Mouse (Mus musculus) adrenal gland, adult 8-10 months (tissue): ENCODE measurements at regions not wholly inside any gene's neighbourhood (a gene's known extent, or its start where the extent isn't known, plus 50 kb on each side); places are given as distances from the start of the nearest gene placed in this dataset.

Experiments
- DNase-seq: peaks from one replicate; pipeline ENCODE4 v3.0.0; 2022

DNA sequence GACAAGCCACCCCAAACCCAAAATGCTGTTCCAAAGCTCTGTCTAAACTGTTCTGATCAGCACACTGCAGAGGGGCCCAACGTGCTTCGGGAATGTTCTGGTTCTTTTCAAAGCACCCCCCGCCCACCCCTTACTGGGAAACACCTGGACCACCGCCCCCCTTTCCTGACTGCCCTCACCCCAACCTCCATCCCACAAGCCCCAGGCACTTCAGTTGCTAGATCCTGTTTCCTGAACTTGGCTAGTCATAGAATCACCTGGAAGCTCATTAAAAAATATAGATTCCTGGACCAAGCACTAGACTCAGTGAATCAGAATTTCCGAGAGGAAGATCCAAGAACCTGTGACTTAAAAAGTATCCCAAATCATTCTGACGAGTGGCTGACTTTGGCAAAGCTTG lies 80.9 kb upstream of the Rgma start:
- DNase-seq = no peak

DNA sequence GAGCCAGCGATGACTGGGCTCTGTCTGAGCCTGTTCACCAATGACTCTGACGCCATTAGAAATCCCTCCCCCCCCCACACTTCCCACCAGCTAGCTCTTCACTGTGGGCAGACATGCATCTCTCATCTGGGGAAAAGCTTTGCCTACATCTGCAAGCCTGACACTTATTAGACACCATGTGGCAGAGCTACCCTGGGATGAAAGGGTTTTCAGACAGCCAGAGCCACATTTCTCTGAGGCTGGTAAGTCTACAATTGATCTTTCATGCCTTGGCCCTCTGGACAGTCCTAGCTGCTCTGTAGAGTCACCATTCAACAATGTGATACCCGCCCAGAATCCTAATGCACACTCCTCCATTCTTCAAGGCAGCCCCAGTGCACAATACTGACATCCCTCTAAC lies 72.8 kb upstream of the Rgma start:
- no peak for DNase-seq

- DNase-seq = no peak
Observed at GRCm38 (mm10) chr7:73303818-73304217, 71.5 kb upstream of the Rgma start.

DNA sequence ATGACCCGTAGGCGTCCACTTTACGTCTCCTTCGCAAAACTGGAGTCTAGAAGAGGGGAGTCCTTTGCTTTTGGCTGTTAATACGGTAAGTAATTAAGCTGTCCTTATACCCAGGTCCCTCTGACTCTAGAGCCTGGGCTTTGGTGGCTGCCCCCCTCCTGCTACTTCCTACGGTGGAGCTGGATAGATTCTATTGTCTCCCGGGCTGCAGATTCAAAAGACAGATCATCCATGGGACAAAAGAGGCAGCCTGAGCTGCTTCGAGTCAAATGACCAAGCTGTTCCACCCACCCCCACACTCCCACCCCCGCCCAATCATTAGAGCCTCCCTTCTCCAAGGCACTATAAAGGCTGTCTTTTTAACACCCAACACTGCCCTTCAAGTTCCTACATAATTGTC lies 70.5 kb upstream of the Rgma start:
- no peak for DNase-seq

GRCm38 (mm10) chr7:73305286-73305975 lies 69.9 kb upstream of the Rgma start:
- no peak for DNase-seq

DNA sequence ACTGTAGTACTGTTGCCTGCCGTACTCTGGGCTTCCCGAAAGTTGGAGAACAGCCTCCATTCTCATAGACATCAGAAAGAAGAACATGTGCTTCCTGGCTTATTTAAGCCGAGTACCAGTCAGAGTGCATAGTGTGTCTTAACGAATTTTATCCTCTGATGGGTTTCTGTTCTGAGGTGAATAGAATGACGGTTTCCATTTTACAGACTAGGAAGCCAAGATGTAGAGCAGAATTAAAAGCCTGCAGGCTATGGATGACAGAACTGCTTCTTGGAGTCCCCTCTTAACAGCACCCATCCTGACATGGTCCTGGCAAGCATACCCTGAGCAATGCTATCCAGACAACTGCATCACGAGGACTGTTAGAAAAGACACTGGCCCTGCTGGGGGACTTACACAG lies 69.0 kb upstream of the Rgma start:
- DNase-seq = no peak

GRCm38 (mm10) chr7:73306728-73307127 lies 68.6 kb upstream of the Rgma start:
- DNase-seq = no peak

DNA sequence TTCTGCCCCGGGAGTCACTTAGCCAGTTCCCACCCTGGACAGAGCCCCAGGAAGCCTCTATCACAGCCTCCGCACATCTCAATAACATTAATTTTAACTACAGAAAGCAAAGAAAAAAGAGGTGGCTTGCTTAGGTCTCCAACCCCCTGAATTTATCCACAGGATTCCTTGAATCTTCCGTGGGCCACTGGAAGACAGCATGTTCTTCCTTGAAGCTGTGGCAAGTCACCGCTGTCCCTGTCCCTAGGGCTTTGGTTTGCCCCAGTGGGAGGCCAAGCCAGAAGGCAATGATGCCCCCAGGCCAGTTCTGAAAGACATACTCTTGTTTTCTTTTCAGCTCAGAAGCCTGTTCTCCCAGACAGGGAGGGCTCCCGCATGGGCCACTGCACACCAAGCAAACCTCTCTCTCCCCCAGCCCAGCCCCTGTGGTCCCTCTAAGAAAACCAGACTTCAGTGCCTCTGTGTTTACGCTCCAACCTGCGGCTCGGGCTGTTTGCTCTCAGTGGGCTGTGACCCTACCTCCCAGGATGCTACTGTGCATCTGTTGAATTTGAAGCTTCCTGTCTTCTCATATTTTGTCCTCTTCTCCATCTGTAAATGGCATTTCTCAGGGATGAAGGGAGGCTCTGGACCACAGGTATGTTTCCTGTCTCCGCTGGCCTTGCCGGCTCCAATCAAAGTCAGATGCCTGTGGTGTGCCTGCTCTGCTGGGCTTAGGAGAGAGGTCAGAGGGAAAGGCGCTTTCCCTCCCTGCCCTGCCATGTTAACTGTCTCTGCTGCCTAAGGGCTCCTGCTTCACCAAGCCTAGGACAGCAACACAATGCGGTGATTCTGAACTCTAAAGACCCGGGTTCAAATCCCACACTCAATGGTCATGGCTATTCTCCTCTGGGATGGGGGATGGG lies 67.5 kb upstream of the Rgma start:
- no peak for DNase-seq

GRCm38 (mm10) chr7:73308981-73309380 lies 66.3 kb upstream of the Rgma start:
- DNase-seq = no peak

- DNase-seq = no peak
Observed at GRCm38 (mm10) chr7:73310056-73310455, 65.3 kb upstream of the Rgma start.

DNA sequence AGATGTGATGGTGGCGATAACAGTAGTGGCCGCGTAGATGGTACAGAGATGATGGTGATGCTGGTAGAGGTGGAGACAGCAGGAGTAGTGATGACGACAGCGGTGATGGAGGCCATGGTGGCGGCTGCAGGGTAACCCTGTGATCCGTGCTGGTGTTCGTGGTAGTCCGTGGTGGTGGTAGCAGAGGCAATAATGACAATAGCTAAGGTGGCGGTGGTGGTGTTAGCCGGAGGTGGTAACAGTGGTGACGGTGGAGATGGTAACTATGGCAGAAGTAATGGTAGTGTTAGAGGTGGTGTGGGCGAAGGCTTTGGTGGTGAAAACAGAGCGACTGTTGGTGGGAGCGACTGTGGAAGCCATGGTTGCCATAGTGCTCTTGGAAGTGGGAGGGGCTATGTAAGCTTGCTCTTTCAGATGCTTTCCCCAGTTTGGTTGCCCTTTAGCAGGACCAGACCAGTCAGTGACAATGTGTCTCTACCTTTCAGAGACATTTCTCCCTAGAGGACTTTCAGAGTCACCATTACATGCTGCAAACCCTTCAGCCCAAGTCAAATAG lies 64.7 kb upstream of the Rgma start:
- no peak for DNase-seq

GRCm38 (mm10) chr7:73315555-73315954 lies 59.8 kb upstream of the Rgma start:
- DNase-seq = no peak

DNA sequence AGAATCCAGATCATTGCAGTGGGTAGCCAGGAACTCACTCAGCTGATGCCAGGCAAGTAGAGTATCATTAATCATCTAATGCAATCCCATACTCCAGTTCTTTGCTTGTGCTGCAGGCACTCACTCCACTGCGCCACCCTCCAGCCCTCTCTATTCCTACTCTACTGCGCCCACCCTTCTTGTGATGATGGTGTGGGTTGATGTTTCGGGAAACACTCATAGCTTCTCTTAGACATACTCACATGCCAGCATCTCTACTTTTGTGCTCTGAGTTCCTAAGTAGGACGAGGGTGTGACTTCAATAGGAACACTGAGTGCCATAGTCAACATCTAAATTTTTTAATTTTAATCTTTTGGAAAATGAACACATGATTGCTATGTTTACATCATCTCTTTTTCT lies 57.7 kb upstream of the Rgma start:
- DNase-seq = no peak

- DNase-seq = no peak
Observed at GRCm38 (mm10) chr7:73319004-73319403, 56.3 kb upstream of the Rgma start.

DNA sequence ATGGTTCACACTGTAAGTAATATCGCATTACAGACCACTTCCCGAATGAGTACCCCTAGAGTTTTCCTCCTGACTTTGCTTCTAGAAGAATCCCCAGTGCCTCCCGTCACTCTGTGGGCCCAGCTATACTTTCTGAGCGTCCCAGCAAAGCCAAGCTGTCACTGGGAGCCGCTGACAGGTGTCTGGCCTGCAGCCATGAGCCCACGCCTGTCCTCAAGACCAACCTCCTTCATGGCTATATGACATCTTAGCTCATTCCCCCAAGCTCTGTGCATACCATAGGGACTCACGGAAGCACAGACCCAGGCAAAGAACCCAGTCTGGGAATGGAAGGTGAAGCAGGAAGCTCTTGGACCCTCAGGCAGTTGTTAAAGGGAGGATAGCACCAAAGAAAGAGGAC lies 55.3 kb upstream of the Rgma start:
- no peak for DNase-seq

DNA sequence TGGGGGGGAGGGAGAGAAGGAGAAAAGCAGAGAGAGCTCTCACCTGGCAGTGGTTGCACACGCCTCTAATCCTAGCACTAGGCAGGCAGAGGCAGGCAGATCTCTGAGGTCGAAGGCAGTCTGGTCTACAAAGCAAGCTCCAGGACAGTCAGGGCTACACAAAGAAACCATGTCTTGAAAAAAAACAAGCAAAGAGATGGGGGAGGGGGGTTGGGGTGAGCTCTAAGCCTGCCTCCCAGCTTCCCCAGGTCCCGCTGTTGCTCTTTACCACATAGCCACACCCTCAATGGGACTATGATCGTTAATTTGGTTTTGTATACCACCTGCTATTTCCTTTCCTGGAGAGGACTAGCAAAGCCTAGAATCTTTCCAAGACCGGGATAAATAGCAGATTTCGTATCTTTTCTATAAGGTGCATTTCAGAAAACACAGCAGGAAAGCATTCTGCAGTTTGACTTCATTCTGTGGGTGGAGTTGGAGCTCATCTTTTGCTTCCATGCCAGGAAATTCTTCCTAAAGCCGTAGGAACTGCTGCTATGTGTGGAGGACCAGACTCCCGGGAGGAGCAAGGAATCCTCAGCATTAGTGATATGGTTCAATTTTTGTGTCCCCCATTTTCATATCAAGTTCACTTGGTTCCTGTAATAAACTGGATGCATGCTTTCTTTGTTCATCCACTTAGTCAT lies 52.7 kb upstream of the Rgma start:
- no peak for DNase-seq

- no peak for DNase-seq
Observed at GRCm38 (mm10) chr7:73323556-73323955, 51.8 kb upstream of the Rgma start.

GRCm38 (mm10) chr7:73325503-73325902 lies 49.8 kb upstream of the Rgma start:
- DNase-seq = no peak
